Mouse (Mus musculus) midbrain, embryonic 14.5 days (tissue): ENCODE data around the gene Dynlrb1. TPM values are rescaled to one million over a fixed set of nuclear protein-coding genes. Genes with fewer than 3 reads are reported as not detected.

ENCODE experiments used
- ATAC-seq: fragments of 200-750 bp; cut with Nextera tagmentation; 2 replicates; pipeline ENCODE4 v1.8.0; 2017; ENCODE audit warnings: moderate number of reproducible peaks, moderate library complexity; ENCODE audit not compliant: low FRiP score, low TSS enrichment
- DNase-seq: peaks from one replicate; pipeline ENCODE4 v3.0.0-alpha.2; 2015
- H3K27ac ChIP-seq: fragments of 300-500 bp; sonication (generic); replicated peaks from 2 replicates; pipeline ENCODE4 v1.5.1; 2014; ENCODE audit warnings: mild to moderate bottlenecking, low read depth, low read length, moderate library complexity
- H3K27me3 ChIP-seq: fragments of 300-500 bp; sonication (generic); 2 replicates; pipeline ENCODE4 v1.6.1; 2014; ENCODE audit warnings: low read length, control low read depth, mixed read lengths; ENCODE audit not compliant: control insufficient read depth, insufficient read depth
- H3K36me3 ChIP-seq: fragments of 300-500 bp; sonication (generic); 2 replicates; pipeline ENCODE4 v1.6.1; 2014; ENCODE audit warnings: low read length, control low read depth; ENCODE audit not compliant: control insufficient read depth, insufficient read depth
- H3K4me1 ChIP-seq: fragments of 300-500 bp; sonication (generic); 2 replicates; pipeline ENCODE4 v1.6.1; 2014; ENCODE audit warnings: mild to moderate bottlenecking, antibody characterized with exemption, low read length, control low read depth; ENCODE audit not compliant: control insufficient read depth, insufficient read depth
- H3K4me2 ChIP-seq: fragments of 300-500 bp; sonication (generic); 2 replicates; pipeline ENCODE4 v1.6.1; 2014; ENCODE audit warnings: mild to moderate bottlenecking, low read length, moderate library complexity
- H3K4me3 ChIP-seq: fragments of 300-500 bp; sonication (generic); replicated peaks from 2 replicates; pipeline ENCODE4 v1.5.1; 2014; ENCODE audit warnings: low read depth, low read length
- H3K9ac ChIP-seq: fragments of 300-500 bp; sonication (generic); replicated peaks from 2 replicates; pipeline ENCODE4 v1.6.1; 2014; ENCODE audit warnings: mild to moderate bottlenecking, low read length, moderate library complexity
- H3K9me3 ChIP-seq: fragments of 300-500 bp; sonication (generic); 2 replicates; pipeline ENCODE4 v1.6.1; 2016; ENCODE audit warnings: low read length, control low read depth, mixed read lengths; ENCODE audit not compliant: control insufficient read depth
- WGBS: fragments of 180-500 bp; shearing (Covaris S2); extraction: QIAGEN DNeasy Blood & Tissue Kit; methylation state at CpG from one replicate; pipeline ENCODE4 v1.1.7; 2014; 5-methylcytosine and 5-hydroxymethylcytosine counted together
- polyA plus RNA-seq: library from polyadenylated mRNA; unstranded; fragments of >200 nt; fragmentation: Nextera tagmentation; extraction: Ambion mirVana; gene quantifications from 2 replicates; pipeline ENCODE4 v1.2.1, GENCODE M21; 2014

Dynlrb1 gene
- polyA plus RNA-seq, 1 experiment from 2014 or later, result 698 TPM

DNA sequence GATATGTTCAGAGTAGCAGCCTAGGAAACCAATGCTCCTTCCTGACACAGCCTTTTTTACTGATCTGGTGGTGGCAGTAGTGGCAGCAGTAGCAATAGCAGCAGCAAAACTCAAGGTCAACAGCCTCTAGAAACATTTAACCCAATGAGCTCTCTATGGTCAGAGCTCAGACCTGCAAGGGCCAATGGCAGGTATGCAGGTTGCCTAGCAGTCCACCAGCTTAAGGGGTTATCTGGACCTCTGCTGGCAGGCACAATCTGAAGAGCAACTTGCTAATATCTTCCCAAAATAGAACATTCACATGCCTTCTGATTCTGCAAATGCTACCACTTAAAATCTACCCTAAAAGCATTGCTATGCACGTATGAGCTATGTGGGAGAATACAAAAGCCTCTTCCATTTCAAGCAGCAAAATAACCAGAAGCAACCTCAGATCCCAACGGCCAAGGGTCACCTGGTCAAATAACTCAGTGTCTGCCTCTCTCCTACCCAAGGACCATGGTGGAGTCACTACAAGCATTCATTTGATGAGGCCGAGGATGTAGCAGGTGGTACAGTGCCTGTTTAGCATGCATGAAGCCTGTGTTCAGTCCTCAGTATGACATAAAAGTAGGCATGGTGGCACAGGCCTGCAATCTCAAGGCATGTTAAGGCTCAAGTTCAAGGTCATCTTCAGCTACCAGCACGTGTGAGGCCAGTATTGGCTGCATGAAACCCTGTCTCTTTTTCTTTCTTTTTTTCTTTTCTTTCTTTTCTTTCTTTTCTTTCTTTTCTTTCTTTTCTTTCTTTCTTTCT is 51.3 kb downstream of the Dynlrb1 start:
- no peak overlapping the region for H3K4me3 ChIP-seq
- 88% methylated on average over 4 of the region's 4 CpGs for WGBS
- no peak overlapping the region for H3K4me2 ChIP-seq
- no peak overlapping the region for H3K27ac ChIP-seq
- ATAC-seq, result no peak
- DNase-seq, result no peak
- peaks cover 47% of the 10 kb centered on the region for H3K36me3 ChIP-seq
- H3K9me3 ChIP-seq, result no peaks in the 10 kb centered on the region
- H3K27me3 ChIP-seq, result no peaks in the 10 kb centered on the region
- H3K9ac ChIP-seq, result no peak overlapping the region
- no peaks in the 10 kb centered on the region for H3K4me1 ChIP-seq

DNA sequence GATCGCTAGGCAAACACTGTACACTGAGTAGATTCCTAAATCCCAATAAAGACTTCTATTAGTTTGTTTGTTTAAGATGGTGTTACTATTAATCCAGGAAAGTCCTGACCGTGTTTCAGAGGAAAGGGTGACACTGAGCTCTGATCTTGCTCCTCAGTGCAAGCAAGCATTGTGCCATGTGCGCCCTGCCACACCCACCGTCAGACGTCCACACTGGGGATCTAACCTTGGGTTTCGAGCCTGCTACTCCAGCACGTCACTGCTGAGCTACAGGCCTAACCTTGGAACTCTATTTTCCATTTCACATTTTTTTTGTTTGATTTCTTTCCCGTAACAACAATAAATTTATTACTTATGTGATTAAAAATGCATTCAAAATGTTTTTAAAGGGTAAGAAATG is 53.7 kb downstream of the Dynlrb1 start:
- ATAC-seq (no peak), DNase-seq (no peak)
- Histone ChIP-seq H3K9me3 (no peaks in the 10 kb centered on the region), H3K9ac (no peak overlapping the region), H3K36me3 (peaks cover 47% of the 10 kb centered on the region), H3K4me3 (no peak overlapping the region), H3K27ac (no peak overlapping the region), H3K27me3 (no peaks in the 10 kb centered on the region), H3K4me2 (no peak overlapping the region), H3K4me1 (no peaks in the 10 kb centered on the region)
- 94% methylated on average over 8 of the region's 8 CpGs for WGBS

DNA sequence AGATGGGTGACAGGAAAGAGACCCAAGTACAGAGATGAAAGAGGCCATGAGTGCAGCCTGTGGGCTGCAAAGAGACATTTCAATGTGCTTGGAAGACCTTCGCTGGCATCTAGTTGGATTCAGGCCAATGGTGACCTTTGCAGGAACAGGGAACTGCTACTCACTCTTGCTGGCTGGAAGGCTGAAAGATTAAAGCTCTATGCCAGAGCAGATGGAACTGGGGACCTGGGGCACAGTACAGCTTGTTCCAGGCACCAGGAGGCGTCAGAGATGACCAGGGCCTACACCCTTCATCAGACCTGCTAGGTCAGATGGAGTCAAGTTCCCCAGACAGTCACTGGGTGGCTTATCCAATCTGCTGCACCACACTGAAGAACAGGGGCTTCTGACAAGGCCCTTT is 57.0 kb downstream of the Dynlrb1 start:
- Histone ChIP-seq H3K9me3 (no peaks in the 10 kb centered on the region), H3K9ac (no peak overlapping the region), H3K27me3 (no peaks in the 10 kb centered on the region), H3K4me2 (no peak overlapping the region), H3K4me3 (no peak overlapping the region), H3K4me1 (no peaks in the 10 kb centered on the region), H3K27ac (no peak overlapping the region), H3K36me3 (peaks cover 76% of the 10 kb centered on the region)
- 88% methylated on average over 2 of the region's 2 CpGs for WGBS
- no peak for DNase-seq
- ATAC-seq, result no peak

DNA sequence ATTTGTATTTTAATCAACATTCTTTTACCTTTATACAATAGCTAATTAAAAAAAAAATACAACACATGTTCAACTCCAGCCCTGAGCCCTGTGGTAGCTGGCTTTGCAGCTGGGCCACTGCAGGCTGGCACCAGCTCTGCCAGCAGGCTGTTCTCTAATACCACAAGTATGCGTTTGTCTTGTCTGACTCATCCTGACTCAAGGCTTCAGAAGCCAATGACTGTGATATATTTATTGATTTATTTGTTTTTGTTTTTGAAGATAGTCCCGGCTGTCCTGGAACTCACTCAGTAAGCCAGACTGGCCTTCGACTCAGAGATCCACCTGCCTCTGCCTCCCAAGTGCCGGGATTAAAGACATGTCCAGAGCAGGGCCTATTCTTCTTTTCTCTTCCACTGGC is 57.6 kb downstream of the Dynlrb1 start:
- no peak overlapping the region for H3K4me3 ChIP-seq
- no peaks in the 10 kb centered on the region for H3K27me3 ChIP-seq
- ATAC-seq, result no peak
- no peak overlapping the region for H3K4me2 ChIP-seq
- H3K27ac ChIP-seq, result no peak overlapping the region
- H3K36me3 ChIP-seq, result peaks cover 80% of the 10 kb centered on the region
- H3K9ac ChIP-seq, result no peak overlapping the region
- 96% methylated on average over 4 of the region's 4 CpGs for WGBS
- H3K9me3 ChIP-seq, result no peaks in the 10 kb centered on the region
- no peak for DNase-seq
- H3K4me1 ChIP-seq, result no peaks in the 10 kb centered on the region

DNA sequence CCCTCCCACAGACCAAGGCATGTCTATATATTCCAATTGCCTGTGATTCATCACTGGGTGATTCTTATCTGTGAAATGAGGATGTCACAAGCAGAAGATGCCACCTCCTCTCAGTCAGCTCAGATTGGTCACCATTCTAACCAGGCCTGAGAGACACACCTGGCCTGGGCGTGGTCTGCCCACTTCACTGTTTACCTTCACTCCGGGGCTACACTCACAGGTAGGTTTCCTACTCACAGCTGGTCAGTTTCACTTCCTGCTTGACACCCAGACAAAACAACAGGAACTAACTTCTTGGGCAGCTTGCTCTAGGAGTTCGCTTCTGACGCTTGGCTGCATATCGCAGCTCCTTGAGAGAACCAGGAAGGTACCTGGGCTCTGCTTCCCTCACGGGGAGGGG is 59.1 kb downstream of the Dynlrb1 start:
- ATAC-seq (no peak), DNase-seq (no peak)
- Histone ChIP-seq H3K4me3 (no peak overlapping the region), H3K27me3 (no peaks in the 10 kb centered on the region), H3K9me3 (no peaks in the 10 kb centered on the region), H3K4me2 (no peak overlapping the region), H3K36me3 (peaks cover 76% of the 10 kb centered on the region), H3K27ac (no peak overlapping the region), H3K9ac (no peak overlapping the region), H3K4me1 (no peaks in the 10 kb centered on the region)
- WGBS, result 96% methylated on average over 6 of the region's 6 CpGs

DNA sequence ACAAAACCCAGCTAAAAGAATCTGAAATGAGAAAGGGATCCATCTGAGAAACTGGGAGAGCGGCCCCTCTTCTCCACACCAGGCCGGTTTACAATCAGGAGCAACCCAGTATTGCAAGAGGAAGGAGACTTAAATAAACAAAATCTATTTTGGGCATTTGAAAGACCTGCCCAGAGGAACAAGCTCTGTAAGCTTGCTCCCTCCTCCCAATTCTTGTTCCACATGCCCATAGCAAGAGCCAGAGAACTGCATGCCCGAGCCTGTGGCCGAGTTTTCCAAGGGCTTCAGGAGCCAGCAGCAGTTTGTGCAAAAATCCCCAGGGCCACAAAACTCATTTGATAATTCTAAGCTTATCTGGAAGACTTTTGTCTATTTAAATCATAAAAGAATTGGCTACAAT is 63.2 kb downstream of the Dynlrb1 start:
- no peak overlapping the region for H3K9ac ChIP-seq
- no peaks in the 10 kb centered on the region for H3K4me1 ChIP-seq
- no peaks in the 10 kb centered on the region for H3K9me3 ChIP-seq
- H3K4me2 ChIP-seq, result no peak overlapping the region
- H3K27me3 ChIP-seq, result no peaks in the 10 kb centered on the region
- DNase-seq, result no peak
- no peak for ATAC-seq
- H3K4me3 ChIP-seq, result no peak overlapping the region
- no peak overlapping the region for H3K27ac ChIP-seq
- 89% methylated on average over 4 of the region's 4 CpGs for WGBS
- H3K36me3 ChIP-seq, result peaks cover 67% of the 10 kb centered on the region

Other genes with a start within 250 kb of the Dynlrb1 start
- 0.11 and 0.22 TPM in 2 replicates for gene Gm14226, start 218.3 kb upstream of the Dynlrb1 start, polyA plus RNA-seq
- 35.9 and 41.8 TPM in 2 replicates for gene Ahcy, start 162.0 kb upstream of the Dynlrb1 start, polyA plus RNA-seq
- 31.2 and 42.9 TPM in 2 replicates for gene Itch, start 103.0 kb upstream of the Dynlrb1 start, polyA plus RNA-seq
- 435 and 604 TPM in 2 replicates for gene Map1lc3a, start 39.8 kb downstream of the Dynlrb1 start, polyA plus RNA-seq
- 63.5 and 65.8 TPM in 2 replicates for gene Pigu, start 120.9 kb downstream of the Dynlrb1 start, polyA plus RNA-seq
- 82.5 and 98.6 TPM in 2 replicates for gene Trp53inp2, start 144.5 kb downstream of the Dynlrb1 start, polyA plus RNA-seq
- gene Ncoa6, start 237.4 kb downstream of the Dynlrb1 start, polyA plus RNA-seq, result 36.6 and 41.5 TPM in 2 replicates